Mouse (Mus musculus): ENCODE measurements at regions not wholly inside any gene's neighbourhood (a gene's known extent, or its start where the extent isn't known, plus 50 kb on each side); places are given as distances from the start of the nearest gene placed in this dataset.

GRCm38 (mm10) chr16:77400276-77400891, 201.5 kb downstream of the Gm11146 start:
- peak overlapping the region; percentile 85 for H3K27ac ChIP-seq (ENCODE audit: low read depth, low read length)
- H3K36me3 ChIP-seq (ENCODE audit: control insufficient read depth, insufficient read depth, low read length) = no peaks in the 10 kb centered on the region
- peak; percentile 91 for ATAC-seq (ENCODE audit: low read depth)
- H3K9me3 ChIP-seq (ENCODE audit: control insufficient read depth, low read length) = no peaks in the 10 kb centered on the region
- peaks cover 36% of the 10 kb centered on the region for H3K4me1 ChIP-seq (ENCODE audit: control insufficient read depth, insufficient read depth, low read length)
- H3K4me2 ChIP-seq (ENCODE audit: low read depth, low read length) = peak overlapping the region; percentile 50
- H3K4me3 ChIP-seq (ENCODE audit: low read depth, low read length) = peak overlapping the region; percentile 16
- H3K9ac ChIP-seq (replicated peaks; ENCODE audit: low read depth, low read length) = peak overlapping the region; percentile 50
- WGBS = under 1% methylated on average over 13 of the region's 13 CpGs
- no peaks in the 10 kb centered on the region for H3K27me3 ChIP-seq (ENCODE audit: control insufficient read depth, insufficient read depth, low read length)

- H3K4me2 ChIP-seq (ENCODE audit: low read depth, low read length) = peak overlapping the region; percentile 50
- peak; percentile 59 for ATAC-seq (ENCODE audit: low read depth)
- 1% methylated on average over 10 of the region's 10 CpGs for WGBS
- H3K36me3 ChIP-seq (ENCODE audit: control insufficient read depth, insufficient read depth, low read length) = no peaks in the 10 kb centered on the region
- peak overlapping the region; percentile 16 for H3K4me3 ChIP-seq (ENCODE audit: low read depth, low read length)
- no peaks in the 10 kb centered on the region for H3K9me3 ChIP-seq (ENCODE audit: control insufficient read depth, low read length)
- peaks cover 32% of the 10 kb centered on the region for H3K4me1 ChIP-seq (ENCODE audit: control insufficient read depth, insufficient read depth, low read length)
- no peaks in the 10 kb centered on the region for H3K27me3 ChIP-seq (ENCODE audit: control insufficient read depth, insufficient read depth, low read length)
- H3K27ac ChIP-seq (ENCODE audit: low read depth, low read length) = peak overlapping the region; percentile 85
- H3K9ac ChIP-seq (replicated peaks; ENCODE audit: low read depth, low read length) = peak overlapping the region; percentile 50
Observed at GRCm38 (mm10) chr16:77399846-77400275, 202.0 kb downstream of the Gm11146 start.

GRCm38 (mm10) chr16:77394054-77394716, 207.7 kb downstream of the Gm11146 start:
- H3K4me2 ChIP-seq (ENCODE audit: low read depth, low read length) = no peak overlapping the region

GRCm38 (mm10) chr16:77393470-77393869, 208.4 kb downstream of the Gm11146 start:
- ATAC-seq (ENCODE audit: low read depth) = no peak
- Histone ChIP-seq H3K27me3 (ENCODE audit: control insufficient read depth, insufficient read depth, low read length) (no peaks in the 10 kb centered on the region), H3K4me3 (ENCODE audit: low read depth, low read length) (no peak overlapping the region), H3K4me1 (ENCODE audit: control insufficient read depth, insufficient read depth, low read length) (no peaks in the 10 kb centered on the region), H3K27ac (ENCODE audit: low read depth, low read length) (no peak overlapping the region), H3K4me2 (ENCODE audit: low read depth, low read length) (no peak overlapping the region), H3K9ac (replicated peaks; ENCODE audit: low read depth, low read length) (no peak overlapping the region), H3K9me3 (ENCODE audit: control insufficient read depth, low read length) (no peaks in the 10 kb centered on the region), H3K36me3 (ENCODE audit: control insufficient read depth, insufficient read depth, low read length) (no peaks in the 10 kb centered on the region)
- WGBS = 72% methylated on average over 5 of the region's 5 CpGs

More at GRCm38 (mm10) chr16:77394054-77394716, 207.7 kb downstream of the Gm11146 start:
- no peak for ATAC-seq (ENCODE audit: low read depth)
- Histone ChIP-seq H3K4me3 (ENCODE audit: low read depth, low read length) (no peak overlapping the region), H3K9ac (replicated peaks; ENCODE audit: low read depth, low read length) (no peak overlapping the region), H3K4me1 (ENCODE audit: control insufficient read depth, insufficient read depth, low read length) (no peaks in the 10 kb centered on the region), H3K27ac (ENCODE audit: low read depth, low read length) (no peak overlapping the region), H3K36me3 (ENCODE audit: control insufficient read depth, insufficient read depth, low read length) (no peaks in the 10 kb centered on the region), H3K27me3 (ENCODE audit: control insufficient read depth, insufficient read depth, low read length) (no peaks in the 10 kb centered on the region), H3K9me3 (ENCODE audit: control insufficient read depth, low read length) (no peaks in the 10 kb centered on the region)
- WGBS = 42% methylated on average over 3 of the region's 3 CpGs

GRCm38 (mm10) chr16:77392205-77392604, 209.7 kb downstream of the Gm11146 start:
- Histone ChIP-seq H3K9ac (replicated peaks; ENCODE audit: low read depth, low read length) (no peak overlapping the region), H3K27me3 (ENCODE audit: control insufficient read depth, insufficient read depth, low read length) (no peaks in the 10 kb centered on the region), H3K4me2 (ENCODE audit: low read depth, low read length) (no peak overlapping the region), H3K9me3 (ENCODE audit: control insufficient read depth, low read length) (no peaks in the 10 kb centered on the region), H3K4me1 (ENCODE audit: control insufficient read depth, insufficient read depth, low read length) (no peaks in the 10 kb centered on the region), H3K36me3 (ENCODE audit: control insufficient read depth, insufficient read depth, low read length) (no peaks in the 10 kb centered on the region), H3K27ac (ENCODE audit: low read depth, low read length) (no peak overlapping the region), H3K4me3 (ENCODE audit: low read depth, low read length) (no peak overlapping the region)
- WGBS = 84% methylated on average over 4 of the region's 4 CpGs
- no peak for ATAC-seq (ENCODE audit: low read depth)

- Histone ChIP-seq H3K4me1 (ENCODE audit: control insufficient read depth, insufficient read depth, low read length) (peaks cover 17% of the 10 kb centered on the region), H3K27ac (ENCODE audit: low read depth, low read length) (peak overlapping the region; percentile 35; the same call in 1 of the 2 replicates), H3K9me3 (ENCODE audit: control insufficient read depth, low read length) (no peaks in the 10 kb centered on the region), H3K4me2 (ENCODE audit: low read depth, low read length) (no peak overlapping the region), H3K9ac (replicated peaks; ENCODE audit: low read depth, low read length) (no peak overlapping the region), H3K27me3 (ENCODE audit: control insufficient read depth, insufficient read depth, low read length) (no peaks in the 10 kb centered on the region), H3K36me3 (ENCODE audit: control insufficient read depth, insufficient read depth, low read length) (no peaks in the 10 kb centered on the region), H3K4me3 (ENCODE audit: low read depth, low read length) (no peak overlapping the region)
- peak; percentile 38; the same call in 1 of the 2 replicates for ATAC-seq (ENCODE audit: low read depth)
- WGBS = 36% methylated on average over 6 of the region's 6 CpGs
Observed at GRCm38 (mm10) chr16:77384021-77384729, 217.7 kb downstream of the Gm11146 start.

GRCm38 (mm10) chr16:77382790-77383189, 219.1 kb downstream of the Gm11146 start:
- H3K4me1 ChIP-seq (ENCODE audit: control insufficient read depth, insufficient read depth, low read length) = peaks cover 17% of the 10 kb centered on the region
- H3K27ac ChIP-seq (ENCODE audit: low read depth, low read length) = no peak overlapping the region
- H3K27me3 ChIP-seq (ENCODE audit: control insufficient read depth, insufficient read depth, low read length) = no peaks in the 10 kb centered on the region
- H3K36me3 ChIP-seq (ENCODE audit: control insufficient read depth, insufficient read depth, low read length) = no peaks in the 10 kb centered on the region
- H3K9ac ChIP-seq (replicated peaks; ENCODE audit: low read depth, low read length) = no peak overlapping the region
- no peak overlapping the region for H3K4me2 ChIP-seq (ENCODE audit: low read depth, low read length)
- no peak for ATAC-seq (ENCODE audit: low read depth)
- WGBS = 52% methylated on average over 2 of the region's 2 CpGs
- H3K9me3 ChIP-seq (ENCODE audit: control insufficient read depth, low read length) = no peaks in the 10 kb centered on the region
- H3K4me3 ChIP-seq (ENCODE audit: low read depth, low read length) = no peak overlapping the region

- Histone ChIP-seq H3K27ac (ENCODE audit: low read depth, low read length) (no peak overlapping the region), H3K4me3 (ENCODE audit: low read depth, low read length) (no peak overlapping the region), H3K36me3 (ENCODE audit: control insufficient read depth, insufficient read depth, low read length) (no peaks in the 10 kb centered on the region), H3K9me3 (ENCODE audit: control insufficient read depth, low read length) (no peaks in the 10 kb centered on the region), H3K9ac (replicated peaks; ENCODE audit: low read depth, low read length) (no peak overlapping the region), H3K4me1 (ENCODE audit: control insufficient read depth, insufficient read depth, low read length) (no peaks in the 10 kb centered on the region), H3K27me3 (ENCODE audit: control insufficient read depth, insufficient read depth, low read length) (no peaks in the 10 kb centered on the region), H3K4me2 (ENCODE audit: low read depth, low read length) (no peak overlapping the region)
- 93% methylated on average over 3 of the region's 3 CpGs for WGBS
- no peak for ATAC-seq (ENCODE audit: low read depth)
Observed at GRCm38 (mm10) chr16:77372768-77373167, 229.1 kb downstream of the Gm11146 start.

GRCm38 (mm10) chr16:77369810-77370209, 232.1 kb downstream of the Gm11146 start:
- Histone ChIP-seq H3K27ac (ENCODE audit: low read depth, low read length) (no peak overlapping the region), H3K4me2 (ENCODE audit: low read depth, low read length) (no peak overlapping the region), H3K27me3 (ENCODE audit: control insufficient read depth, insufficient read depth, low read length) (no peaks in the 10 kb centered on the region), H3K4me1 (ENCODE audit: control insufficient read depth, insufficient read depth, low read length) (no peaks in the 10 kb centered on the region), H3K36me3 (ENCODE audit: control insufficient read depth, insufficient read depth, low read length) (no peaks in the 10 kb centered on the region), H3K4me3 (ENCODE audit: low read depth, low read length) (no peak overlapping the region), H3K9ac (replicated peaks; ENCODE audit: low read depth, low read length) (no peak overlapping the region), H3K9me3 (ENCODE audit: control insufficient read depth, low read length) (no peaks in the 10 kb centered on the region)
- no peak for ATAC-seq (ENCODE audit: low read depth)
- WGBS = 88% methylated on average over 2 of the region's 2 CpGs
